Mouse (Mus musculus): ENCODE measurements around the gene Npff. TPM values are rescaled to one million over a fixed set of nuclear protein-coding genes. Genes with fewer than 3 reads are reported as not detected.

Gene Npff
- total RNA-seq, 2 experiments from 2014 or later: 2.5 to 3.6 TPM

GRCm38 (mm10) chr15:102503924-102504782, 20.6 kb downstream of the Npff start:
- no peak for DNase-seq

GRCm38 (mm10) chr15:102503447-102503846, 21.3 kb downstream of the Npff start, which contains the start of gene Gm10337:
Gene Gm10337, plus strand, starts transcription at chr15:102503722.
- DNase-seq: no peak

- no peak for DNase-seq
Measured at GRCm38 (mm10) chr15:102502254-102502840, 22.4 kb downstream of the Npff start.

GRCm38 (mm10) chr15:102501084-102501814, 23.5 kb downstream of the Npff start:
- no peak for DNase-seq

GRCm38 (mm10) chr15:102500479-102500878, 24.3 kb downstream of the Npff start:
- DNase-seq: no peak

- no peak for DNase-seq
Measured at GRCm38 (mm10) chr15:102499851-102500250, 24.9 kb downstream of the Npff start.

- no peak for DNase-seq
Measured at GRCm38 (mm10) chr15:102499370-102499769, 25.4 kb downstream of the Npff start.

- DNase-seq: no peak
Measured at GRCm38 (mm10) chr15:102498322-102498721, 26.4 kb downstream of the Npff start.

GRCm38 (mm10) chr15:102487664-102488063, 37.1 kb downstream of the Npff start:
- DNase-seq: no peak

- no peak for DNase-seq
Measured at GRCm38 (mm10) chr15:102485853-102486252, 38.9 kb downstream of the Npff start.

- no peak for DNase-seq
Measured at GRCm38 (mm10) chr15:102483136-102483535, 41.6 kb downstream of the Npff start.

- no peak for DNase-seq
Measured at GRCm38 (mm10) chr15:102474520-102474919, 50.2 kb downstream of the Npff start.

Other genes with a start within 250 kb of the Npff start
- 10 to 100 TPM; 39.0 to 40.0 TPM for gene Mfsd5, start 245.5 kb downstream of the Npff start, total RNA-seq (2021)
- 1 to 10 TPM; 3.2 to 3.6 TPM for gene Espl1, start 228.7 kb downstream of the Npff start, total RNA-seq (2021)
- 100 to 1,000 TPM; 420 TPM for gene Pfdn5, start 198.8 kb downstream of the Npff start, total RNA-seq (2021)
- gene Myg1, start 193.2 kb downstream of the Npff start, total RNA-seq (2021): 10 to 100 TPM; 59.0 to 59.1 TPM
- 10 to 100 TPM; 13.7 to 16.2 TPM for gene Aaas, start 174.2 kb downstream of the Npff start, total RNA-seq (2021)
- gene Sp7, start 157.8 kb downstream of the Npff start, total RNA-seq (2021): under 1 TPM in 1 of 2 experiments, not detected in 1; 0.16 TPM
- 10 to 100 TPM; 78.9 to 79.7 TPM for gene Sp1, start 118.8 kb downstream of the Npff start, total RNA-seq (2021)
- 1 to 10 TPM; 1.2 to 2.5 TPM for gene Amhr2, start 79.6 kb downstream of the Npff start, total RNA-seq (2021)
- gene Prr13, start 65.9 kb downstream of the Npff start, total RNA-seq (2021): 100 to 1,000 TPM; 112 to 116 TPM
- 100 to 1,000 TPM; 724 to 759 TPM for gene Pcbp2, start 54.4 kb downstream of the Npff start, total RNA-seq (2021)
- not detected for gene Gm10337, start 21.2 kb downstream of the Npff start, total RNA-seq (2021)
- gene Map3k12, start 7.9 kb downstream of the Npff start, total RNA-seq (2021): 1 to 10 TPM; 8.0 to 8.9 TPM
- 10 to 100 TPM; 32.5 to 33.5 TPM for gene Tarbp2, start 6.8 kb downstream of the Npff start, total RNA-seq (2021)
- 1 to 10 TPM; 1.2 to 1.4 TPM for gene Gm28047, start 100.1 kb upstream of the Npff start, total RNA-seq (2021)
- 10 to 100 TPM; 65.5 to 66.3 TPM for gene Atf7, start 100.5 kb upstream of the Npff start, total RNA-seq (2021)
- 10 to 100 TPM; 16.8 to 20.8 TPM for gene Atp5g2, start 147.4 kb upstream of the Npff start, total RNA-seq (2021)
- 100 to 1,000 TPM in 1 of 2 experiments, 10 to 100 TPM in 1; 92.7 to 110 TPM for gene Calcoco1, start 197.2 kb upstream of the Npff start, total RNA-seq (2021)

Data from adrenal gland, postnatal 36 days (tissue).